Mouse (Mus musculus): ENCODE measurements at regions not wholly inside any gene's neighbourhood (a gene's known extent, or its start where the extent isn't known, plus 50 kb on each side); places are given as distances from the start of the nearest gene placed in this dataset.

DNA sequence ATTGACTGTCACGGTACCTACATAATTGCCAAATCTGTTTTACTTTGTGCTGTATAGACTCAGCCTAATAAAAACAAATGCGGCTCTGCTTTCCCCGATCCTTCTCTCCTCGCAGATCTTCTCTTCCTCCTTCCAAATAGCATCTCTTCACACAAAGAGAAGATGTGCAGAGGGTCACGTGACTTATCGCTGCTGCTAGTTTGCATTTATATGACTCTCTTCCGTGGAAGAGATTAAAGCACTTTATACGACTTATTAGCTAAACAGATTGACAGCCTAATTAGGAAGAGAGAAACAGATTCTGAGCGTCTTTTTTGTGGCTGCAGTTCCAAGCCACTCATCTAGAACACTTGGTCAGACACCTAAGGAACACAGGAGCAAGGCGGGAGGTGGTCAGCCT is 71.1 kb downstream of the Dad1 start:
- TF ChIP-seq POLR2A (IDR thresholded peaks at IDR 0.05; ENCODE audit: control insufficient read depth, extremely low read depth, insufficient read depth, low read length, poor library complexity) (no peak), CTCF (IDR thresholded peaks at IDR 0.05; ENCODE audit: borderline replicate concordance, control insufficient read depth, extremely low read depth, insufficient read depth, low read length, poor library complexity) (no peak)
